Mouse (Mus musculus) spleen, postnatal 14 days (tissue): Measurements from ENCODE around the gene Gabrg3.
"Not testable (repeated sequence)": the region's sequence is repeated elsewhere in the genome, so short reads cannot be mapped to it uniquely, and the experiment has no call there.

Experiments
- DNase-seq, 2 experiments: peaks; one replicate each; pipeline ENCODE4 v3.0.0; 2021 to 2022; ENCODE audit warnings: low spot score in 2 of 2

The Gabrg3 gene

DNA sequence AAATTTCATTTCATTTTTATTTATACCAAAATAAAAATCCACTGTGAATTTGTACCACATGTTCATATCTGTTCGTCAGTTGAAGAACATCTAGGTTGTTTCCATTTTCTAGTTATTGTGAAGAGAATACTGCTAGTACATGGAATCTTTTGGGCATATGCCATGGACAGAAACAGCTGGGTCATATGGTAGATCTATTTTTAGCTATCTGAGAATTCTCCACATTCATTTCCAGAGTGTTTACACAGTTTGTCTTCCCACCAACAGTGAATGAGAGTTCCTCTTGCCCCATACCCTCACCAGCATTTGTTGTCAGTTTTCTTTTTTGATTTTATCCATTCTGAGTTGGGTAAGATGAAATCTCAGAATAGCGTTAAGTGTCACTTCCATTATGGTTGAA, 75.0 kb downstream of the Gabrg3 start:
- DNase-seq, result no peak

DNA sequence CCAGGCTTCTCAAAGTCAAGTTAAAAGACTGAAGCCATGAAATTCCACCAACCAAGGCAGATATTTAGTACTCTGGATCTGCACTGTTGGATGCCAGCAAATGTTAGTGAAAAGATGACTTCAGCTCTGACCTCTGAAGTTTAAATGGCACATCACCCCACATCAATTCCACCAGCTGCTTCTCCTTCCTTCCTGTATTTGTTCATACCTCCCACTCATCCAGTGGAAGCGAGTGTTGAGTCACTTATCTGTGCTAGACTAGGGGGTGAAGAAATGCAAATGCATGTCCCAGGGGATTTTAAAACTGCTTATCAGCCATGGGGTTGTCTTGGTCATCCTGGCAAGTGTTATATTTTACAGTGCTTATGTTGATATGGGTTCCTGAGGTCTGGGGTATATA, 79.7 kb downstream of the Gabrg3 start:
- no peak for DNase-seq

DNA sequence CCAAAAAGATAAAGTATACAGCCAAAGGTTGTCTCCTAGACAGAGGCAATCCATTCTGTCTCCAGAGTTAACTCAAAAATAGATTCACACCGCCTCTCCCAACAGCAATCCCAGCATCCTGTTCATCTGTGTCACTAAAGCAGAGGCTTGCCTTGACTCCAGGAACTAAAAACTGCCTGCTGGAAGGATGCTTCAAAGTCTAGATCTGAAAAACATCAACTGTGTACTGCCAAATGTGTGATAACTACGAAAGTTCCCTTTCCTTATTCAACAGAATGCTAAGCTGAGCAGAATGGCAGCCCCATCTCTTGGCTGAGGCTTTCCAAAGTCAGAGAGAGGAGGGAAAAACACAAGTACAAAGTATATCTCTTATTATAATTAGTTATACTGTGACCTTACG, 90.3 kb downstream of the Gabrg3 start:
- no peak for DNase-seq

DNA sequence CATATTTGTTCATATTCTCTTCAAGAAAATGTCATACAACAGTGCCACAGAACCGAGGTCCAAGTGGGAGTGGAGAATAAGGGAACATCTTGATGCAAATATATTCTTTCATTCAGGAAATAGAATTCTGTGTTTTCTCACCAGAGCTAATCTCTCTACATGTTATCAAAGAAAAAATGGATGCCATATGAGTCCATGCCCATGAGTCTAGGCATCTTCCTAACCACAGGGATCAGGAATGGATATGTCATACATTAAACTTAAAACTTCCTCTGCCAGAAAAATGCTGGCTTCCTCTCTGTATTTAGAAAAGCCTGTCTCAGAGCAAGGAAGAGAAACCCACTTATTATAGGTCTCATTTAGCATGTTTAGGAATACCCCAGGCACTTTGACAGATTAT, 92.9 kb downstream of the Gabrg3 start:
- DNase-seq, result no peak

DNA sequence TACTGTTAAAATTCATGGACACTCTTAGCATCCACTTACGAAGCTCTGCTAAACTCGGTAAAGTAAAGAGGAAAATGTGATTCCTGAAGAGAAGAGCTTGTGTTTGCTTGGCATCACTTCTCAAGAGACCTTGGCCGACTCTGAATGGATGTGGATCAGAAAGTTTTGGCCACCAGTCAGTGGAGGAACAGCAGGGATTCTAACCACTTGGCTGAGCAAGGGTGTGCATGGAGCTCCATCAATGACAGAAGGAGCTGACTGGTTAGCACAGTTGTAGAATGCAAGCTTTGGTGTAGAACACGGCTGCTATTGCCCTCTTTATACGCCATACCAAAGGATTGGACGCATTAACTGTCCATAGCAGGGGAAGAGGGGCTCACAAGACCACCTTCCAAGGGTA, 93.4 kb downstream of the Gabrg3 start:
- DNase-seq, result no peak

DNA sequence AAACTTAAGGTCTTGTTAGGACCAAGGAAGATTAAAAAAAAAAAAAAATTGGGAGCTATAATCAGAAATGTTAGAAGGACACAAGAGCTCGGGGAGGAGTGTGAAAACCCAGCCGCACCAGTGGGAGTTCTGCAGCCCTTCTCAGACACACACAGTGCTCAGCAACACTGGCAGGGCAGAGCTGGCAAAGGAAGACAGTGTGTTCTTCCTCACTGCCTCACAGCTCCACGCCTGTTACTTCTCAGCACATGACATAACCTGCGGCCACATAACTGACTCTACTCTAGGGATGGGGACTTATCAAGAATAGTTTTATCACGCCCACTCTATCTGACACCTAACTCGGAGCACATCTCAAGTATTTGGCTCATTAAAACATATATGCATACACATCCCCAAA, 103.8 kb downstream of the Gabrg3 start:
- no peak for DNase-seq

DNA sequence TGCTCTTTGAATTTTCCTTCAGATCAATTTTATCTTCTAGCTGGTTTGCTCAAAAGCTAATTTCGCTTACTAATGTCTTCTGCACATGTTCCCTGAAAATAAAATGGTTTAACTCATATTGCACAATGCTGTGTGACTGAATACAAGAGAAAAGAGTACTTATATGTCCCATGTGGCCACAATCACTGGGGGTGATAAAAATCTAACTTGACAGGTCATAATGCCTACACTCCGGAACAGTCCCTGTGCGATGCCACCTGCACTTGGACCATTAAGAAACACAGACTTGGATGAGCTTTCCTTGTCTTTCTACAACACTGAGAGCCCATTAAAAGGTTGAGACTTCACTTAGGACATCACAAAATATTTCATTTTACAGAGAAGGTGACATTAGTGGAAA, 108.1 kb downstream of the Gabrg3 start:
- DNase-seq, result no peak

DNA sequence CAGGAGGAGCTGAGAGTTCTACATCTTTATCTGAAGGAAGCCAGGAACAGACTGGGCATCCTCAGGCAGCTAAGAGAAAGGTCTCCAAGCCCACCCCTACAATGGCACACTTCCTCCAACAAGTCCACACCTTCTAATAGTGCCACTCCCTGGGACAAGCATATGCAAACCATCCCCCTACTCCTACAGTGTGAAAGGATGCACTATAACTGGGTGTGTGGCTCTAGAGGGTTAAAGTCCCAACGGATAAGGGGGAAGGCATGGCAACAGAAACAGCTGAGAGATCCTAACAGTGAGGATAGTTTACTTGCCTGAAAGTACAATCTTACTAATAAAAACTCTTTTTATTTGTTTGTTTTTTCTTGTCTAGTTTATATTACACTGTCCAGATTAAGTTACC, 126.8 kb downstream of the Gabrg3 start:
- no peak for DNase-seq

DNA sequence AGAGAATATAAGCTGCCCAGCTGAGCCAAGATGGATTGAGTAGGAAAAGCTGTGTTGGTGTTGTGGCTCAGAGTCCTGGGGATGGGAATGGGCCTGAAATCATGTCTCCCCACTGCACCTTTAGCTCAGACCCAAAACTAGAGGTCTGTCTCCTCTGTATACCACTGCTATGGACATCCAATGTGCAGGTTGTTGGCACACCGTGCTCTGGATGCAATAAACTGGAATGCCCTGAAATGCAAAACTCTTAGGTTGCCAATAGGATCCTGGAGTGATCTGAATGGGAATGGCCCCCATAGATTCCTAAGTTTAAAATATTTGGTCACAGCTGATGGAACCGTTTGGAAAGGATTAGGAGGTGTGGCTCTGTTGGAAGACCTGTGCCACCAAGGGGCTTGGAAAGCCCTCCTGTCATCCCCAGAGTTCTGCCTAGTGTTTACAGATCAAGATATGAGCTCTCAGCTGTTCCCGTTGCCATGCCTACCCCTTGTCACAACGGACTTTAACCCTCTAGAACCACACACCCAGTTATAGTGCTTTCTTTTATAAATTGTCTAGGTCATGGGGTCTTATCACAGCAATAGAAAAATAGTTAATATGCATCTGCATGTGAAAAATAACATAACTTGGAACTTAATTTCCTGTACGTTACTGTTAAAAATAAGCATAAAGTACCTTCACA, 128.0 kb downstream of the Gabrg3 start:
- no peak for DNase-seq

DNA sequence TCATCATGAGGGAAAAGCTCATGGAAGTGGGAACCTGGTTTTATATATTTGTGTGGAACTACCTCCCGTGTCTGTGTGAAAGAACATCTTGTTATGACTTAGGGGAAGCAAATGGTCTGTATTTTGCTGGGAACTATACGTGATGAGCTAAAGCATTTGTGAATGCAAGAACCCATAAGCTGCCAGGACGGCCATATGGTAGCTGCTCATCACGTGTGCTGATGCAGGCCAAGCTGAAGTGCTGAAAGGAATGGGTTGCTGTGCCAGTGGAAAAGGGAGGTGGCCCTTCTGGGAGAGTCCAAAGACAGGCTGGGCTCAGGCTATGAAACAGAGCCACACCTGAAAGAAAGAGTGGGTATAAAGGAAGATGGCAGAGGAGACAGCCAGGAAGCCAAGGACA, 143.0 kb downstream of the Gabrg3 start:
- no peak for DNase-seq

DNA sequence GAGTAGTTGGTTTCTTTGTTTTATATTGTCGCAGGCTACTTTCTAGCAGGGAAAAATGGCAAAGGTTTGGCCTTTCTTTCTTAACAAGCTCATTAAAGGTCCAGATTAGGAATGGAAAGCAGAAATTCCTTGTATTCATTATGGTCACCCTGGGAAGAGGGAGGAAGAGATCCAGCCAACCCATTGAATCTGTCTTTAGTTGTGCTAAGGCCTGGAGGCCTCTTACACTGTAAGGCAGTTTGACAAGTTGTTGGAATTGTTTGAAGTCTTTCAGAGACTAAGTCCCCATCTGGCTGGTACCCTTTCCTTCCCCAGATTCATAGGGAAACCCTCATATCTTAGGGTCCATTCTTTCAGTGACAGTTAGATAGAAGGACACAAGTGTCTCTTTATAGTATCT, 172.9 kb downstream of the Gabrg3 start:
- DNase-seq, result no peak

DNA sequence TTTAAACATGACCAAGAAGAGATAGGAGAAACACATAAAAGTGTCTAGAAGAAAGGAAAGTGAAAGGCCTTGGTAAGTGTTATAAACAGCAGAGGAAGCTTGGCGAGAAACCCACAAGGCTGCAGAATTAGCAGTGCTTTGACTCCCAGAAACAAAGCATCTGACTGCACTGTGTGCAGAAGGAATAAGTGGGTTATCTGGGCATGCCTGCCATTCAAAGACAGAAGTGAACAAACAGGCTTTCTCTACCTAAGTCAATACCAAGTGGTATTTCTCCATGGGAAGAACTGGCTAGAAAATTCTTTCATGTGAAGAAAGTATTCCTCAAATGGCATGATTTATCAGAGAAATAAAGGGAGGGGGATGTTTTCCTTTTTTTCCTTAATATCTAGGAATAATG, 201.0 kb downstream of the Gabrg3 start:
- no peak for DNase-seq

DNA sequence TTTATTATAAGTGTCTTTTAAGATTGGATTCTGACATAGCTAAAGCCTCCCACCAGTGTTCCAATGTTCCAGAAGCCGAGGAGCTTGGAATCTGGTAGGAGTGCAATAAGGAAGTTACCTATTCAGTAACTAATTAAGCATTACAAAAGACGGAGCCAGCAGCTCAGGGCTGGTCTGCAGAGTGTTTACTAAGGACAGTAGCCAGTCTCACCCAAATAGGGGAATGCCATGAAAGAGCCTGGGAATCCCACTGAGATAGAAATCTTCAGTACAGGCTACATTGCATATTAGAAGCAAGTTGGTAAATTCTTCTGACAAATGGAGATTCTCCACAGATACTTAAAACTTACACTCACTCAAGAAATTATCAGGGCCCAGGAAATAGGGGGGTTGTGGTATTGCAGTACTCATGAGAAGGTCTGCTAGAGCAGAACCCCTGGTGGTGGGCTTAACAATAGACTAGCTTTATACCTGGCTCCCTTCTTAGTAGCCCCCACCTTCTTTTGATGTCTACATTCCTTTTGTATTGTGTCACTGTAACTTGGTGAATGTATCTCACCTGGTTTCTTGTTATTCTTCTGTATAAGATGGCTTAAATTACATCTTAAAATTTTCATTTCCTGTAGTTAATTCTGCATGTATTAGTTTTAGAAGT, 211.0 kb downstream of the Gabrg3 start:
- DNase-seq, result not testable (repeated sequence)

DNA sequence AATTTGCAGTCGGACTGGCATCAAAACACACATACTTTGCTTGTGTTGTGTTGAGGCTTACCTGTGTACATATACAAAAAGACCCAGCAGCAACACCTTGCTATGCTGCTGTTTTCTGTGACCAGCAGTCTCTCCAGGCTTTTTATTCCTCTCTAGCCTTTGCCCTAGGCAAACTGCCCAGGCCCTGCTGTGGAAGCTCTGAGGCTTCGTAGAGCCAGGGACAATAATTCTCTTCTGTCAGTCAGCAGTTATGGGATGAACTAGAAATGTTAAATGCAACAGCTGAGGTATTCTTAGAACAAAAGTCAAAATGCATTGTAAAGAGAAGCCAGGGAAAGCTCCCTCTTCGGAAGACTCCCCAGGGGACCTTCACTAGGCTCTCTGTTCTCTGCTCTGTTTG, 220.1 kb downstream of the Gabrg3 start:
- DNase-seq, result no peak

DNA sequence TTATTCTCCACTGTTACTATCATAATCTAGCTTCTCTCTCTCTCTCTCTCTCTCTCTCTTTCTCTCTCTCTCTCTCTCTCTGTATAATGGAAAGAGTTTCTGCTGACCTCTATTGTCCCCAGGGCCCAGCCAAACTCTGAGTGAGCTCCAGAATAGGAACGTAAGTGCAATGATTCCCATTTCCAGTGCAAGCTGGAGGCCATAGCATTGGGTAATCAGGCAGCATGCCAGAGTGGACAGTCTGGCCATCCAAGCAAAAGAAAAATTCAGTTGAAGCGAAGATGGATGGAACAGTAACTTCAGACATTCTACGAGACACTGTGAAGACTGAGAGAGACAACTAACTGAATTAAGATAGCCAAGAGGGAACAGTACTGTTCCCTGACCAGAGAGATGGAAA, 228.8 kb downstream of the Gabrg3 start:
- DNase-seq, result no peak

DNA sequence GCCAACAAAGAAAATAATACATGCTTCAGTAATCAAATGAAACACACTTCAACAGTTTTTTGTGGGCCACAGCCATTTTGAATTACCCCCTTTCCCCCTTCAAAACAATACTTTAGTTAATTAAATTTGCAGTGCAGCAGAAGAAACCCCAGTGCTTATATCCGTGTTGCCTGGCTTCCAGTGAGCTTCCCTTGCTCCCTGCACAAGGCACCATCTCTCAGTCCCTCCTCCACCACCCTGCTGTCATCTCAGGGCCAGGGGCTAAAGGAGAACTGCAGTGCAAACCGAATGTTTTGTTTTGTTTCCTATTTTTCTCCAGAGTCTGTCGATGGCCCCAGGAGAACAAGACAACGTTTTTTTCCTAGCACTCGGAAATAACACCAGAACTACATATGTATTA, 233.2 kb downstream of the Gabrg3 start:
- DNase-seq, result no peak

DNA sequence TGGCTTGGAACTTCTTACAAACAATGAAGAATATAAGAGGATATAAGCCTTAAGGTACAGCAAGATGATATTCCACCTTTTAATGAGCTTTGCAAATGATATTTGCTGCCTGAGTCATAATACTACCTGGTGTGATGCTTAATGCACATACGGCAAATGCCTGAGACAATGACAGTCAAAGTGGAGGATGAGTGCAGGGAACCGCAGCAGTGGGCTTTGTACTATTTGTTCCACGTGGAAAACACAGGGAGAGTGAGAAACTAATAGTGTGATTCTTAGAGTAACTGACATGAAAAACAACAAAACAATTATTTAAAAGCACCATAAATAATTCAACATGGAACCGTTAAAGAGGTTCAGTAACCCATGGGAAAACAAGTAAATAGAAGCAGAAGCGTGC, 236.2 kb downstream of the Gabrg3 start:
- no peak for DNase-seq

DNA sequence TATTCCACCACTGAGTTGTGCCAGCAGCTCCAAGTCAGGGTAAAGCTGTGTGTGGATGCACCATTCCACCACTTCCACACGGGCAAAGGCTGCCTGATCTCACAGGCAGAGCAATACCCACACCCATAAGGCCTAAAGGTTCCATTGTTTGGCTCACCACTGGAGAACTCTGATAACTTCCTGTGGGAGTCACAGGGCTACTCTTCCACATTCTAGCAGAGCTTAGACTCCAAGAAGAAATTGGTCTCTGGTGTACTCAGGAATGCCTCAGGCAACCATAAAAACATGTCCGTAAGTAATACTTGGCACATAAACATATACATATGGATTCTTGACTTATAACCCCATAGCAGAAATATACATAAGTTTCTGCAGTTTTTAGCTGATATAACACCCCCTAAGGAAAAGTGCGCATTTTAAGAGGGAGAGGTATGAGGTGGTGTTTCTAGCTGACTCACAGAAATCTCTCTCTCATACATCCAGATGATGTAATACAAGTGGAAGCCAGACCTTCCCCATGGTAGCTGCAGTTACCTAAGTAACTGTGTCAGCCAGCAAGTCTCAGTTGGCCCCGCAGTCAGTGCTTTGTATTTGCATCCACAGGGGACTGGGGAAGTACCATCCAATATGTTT, 248.8 kb downstream of the Gabrg3 start:
- DNase-seq, result no peak

DNA sequence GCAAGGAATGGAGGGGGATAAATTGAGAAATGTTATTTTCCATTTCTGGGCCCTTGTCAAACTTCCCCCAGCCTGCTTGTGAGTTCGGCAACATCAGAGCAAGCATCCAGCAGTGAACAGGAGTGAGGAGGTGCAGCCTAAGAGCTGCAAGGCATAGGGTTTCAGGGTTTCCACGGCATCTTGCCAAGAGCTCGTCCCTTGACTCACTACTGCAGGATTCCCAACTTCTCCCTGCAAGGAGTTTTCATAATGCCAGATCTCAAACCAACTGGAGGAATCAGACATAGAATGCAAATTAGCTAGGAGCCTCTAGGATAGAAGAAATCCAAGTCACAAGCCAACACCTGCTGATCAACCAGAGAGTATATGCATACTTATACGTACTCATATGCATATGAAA, 254.0 kb downstream of the Gabrg3 start:
- no peak for DNase-seq

DNA sequence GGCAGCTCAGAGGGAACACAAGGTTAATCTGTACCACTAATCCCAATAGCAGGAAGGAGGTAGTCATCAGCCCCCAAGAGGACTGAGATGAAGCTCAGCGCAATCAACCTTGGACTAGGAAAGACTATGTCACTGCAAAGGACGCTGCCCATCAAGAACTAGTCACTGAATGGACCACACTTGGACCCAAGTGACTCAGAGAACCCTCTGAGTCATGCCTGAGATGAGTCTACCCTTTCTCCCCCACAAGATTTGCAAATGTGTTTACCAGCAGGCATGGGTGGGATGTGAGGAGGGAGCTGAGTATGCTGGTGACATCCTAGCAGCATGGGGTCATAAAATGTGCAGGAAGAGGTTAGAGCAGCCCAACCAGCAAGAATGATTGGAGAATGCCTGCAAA, 254.5 kb downstream of the Gabrg3 start:
- no peak for DNase-seq

DNA sequence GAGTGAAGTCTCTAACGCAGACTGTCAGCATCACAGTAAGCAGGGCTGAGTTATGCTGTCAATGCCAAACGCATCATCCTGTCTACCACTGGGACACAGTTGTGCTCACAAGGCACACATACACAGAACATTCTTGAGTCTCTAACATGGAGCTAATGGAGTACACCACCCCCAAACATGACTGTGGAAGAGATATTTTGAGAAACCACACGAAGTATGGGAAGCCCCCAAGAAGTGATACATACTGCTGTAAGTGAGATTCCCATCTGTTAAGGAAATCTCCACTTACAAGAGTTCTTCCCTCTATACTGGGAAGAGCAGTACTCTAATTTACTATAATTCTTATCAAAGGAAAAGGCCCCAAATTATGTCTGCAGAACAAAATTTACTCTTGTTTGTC, 286.9 kb downstream of the Gabrg3 start:
- no peak for DNase-seq

DNA sequence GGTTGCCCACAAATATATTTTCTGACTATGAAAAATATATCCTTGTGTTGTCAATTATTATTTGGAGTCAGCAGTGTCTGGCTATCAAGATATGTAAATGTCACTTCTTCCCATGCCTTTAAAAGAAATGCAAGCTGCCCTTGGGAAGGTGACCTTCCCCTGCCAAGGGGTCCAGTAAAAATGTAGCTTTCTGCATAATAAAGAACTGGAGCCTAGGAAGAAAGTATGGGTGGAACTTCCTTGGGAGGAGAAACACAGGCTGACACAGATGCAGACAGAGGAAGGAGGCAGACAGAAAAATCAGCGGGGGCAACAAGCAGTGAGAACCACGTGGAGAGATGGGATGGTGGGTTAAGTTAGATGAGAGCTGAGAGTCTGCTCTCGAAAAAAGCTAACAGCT, 304.9 kb downstream of the Gabrg3 start:
- no peak for DNase-seq

DNA sequence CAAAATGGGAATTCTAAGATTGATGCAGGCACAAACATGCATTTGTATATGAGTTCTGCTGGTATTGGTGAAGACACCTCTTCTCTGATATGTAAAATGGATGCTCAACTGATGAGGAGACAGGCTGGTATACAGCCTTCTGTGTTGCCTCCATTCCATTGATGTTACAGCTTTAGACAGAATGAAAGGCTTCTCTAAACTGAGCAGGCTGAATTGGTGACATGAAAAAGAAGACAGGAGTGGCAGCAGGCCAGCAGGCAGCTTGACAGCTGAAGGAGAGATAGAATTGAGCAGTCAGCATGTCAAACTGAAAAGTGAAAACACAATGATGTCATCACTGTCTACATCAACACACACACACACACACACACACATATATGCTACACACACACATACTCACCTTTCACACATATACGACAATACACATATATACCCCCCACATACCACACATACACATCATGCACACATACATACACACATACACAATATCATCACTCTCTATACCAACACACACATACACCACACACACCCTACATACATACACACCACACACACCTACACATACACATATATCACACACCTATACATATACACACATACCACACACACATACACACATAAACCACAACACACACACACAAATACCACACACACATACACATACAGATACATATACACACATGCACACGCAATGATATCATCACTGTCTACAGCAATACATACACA, 315.4 kb downstream of the Gabrg3 start:
- no peak for DNase-seq
